Mouse (Mus musculus) stomach, postnatal 0 days (tissue): ENCODE measurements at regions not wholly inside any gene's neighbourhood (a gene's known extent, or its start where the extent isn't known, plus 50 kb on each side); places are given as distances from the start of the nearest gene placed in this dataset.

Source experiments
- CTCF ChIP-seq: IDR thresholded peaks from 2 replicates; pipeline ENCODE4 v1.5.1; 2016; ENCODE audit warnings: antibody characterized with exemption, low read depth, mild to moderate bottlenecking, moderate library complexity
- EP300 ChIP-seq: optimal IDR thresholded peaks from 2 replicates; pipeline ENCODE3; 2016; ENCODE audit warnings: antibody characterized with exemption

GRCm38 (mm10) chr17:45194786-45195281 is 238.7 kb downstream of the Cdc5l start:
- TF ChIP-seq CTCF (no peak), EP300 (no peak)
